Mouse (Mus musculus): ENCODE data around the gene Utp6. TPM values are rescaled to one million over a fixed set of nuclear protein-coding genes. Genes with fewer than 3 reads are reported as not detected.

Utp6 gene
- total and polyA plus RNA-seq, 2 experiments = 4.2 to 26.6 TPM

DNA sequence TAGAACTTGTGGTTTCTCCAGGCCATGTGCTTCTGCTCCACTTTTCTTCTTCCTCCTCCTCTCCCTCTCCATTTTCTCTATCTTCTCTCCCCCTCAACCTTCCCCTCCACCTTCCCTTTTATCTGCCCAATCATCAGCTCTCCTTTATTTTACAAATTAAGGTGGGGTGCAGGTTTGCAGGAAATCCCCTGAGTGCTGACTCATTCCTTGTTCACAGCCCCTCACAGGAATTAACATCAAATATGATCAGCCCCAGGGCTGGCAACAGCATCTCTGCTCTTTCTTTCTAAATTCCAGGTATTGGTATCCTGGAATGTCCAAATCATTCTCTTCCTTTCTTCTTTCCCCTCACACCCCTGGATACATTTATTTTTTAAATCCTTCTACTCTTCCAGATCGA lies 14.0 kb upstream of the Utp6 start:
- WGBS = 100% methylated on average over 1 of the region's 1 CpGs
- H3K27me3 ChIP-seq (ENCODE audit: control insufficient read depth, insufficient read depth, low read length) = peaks cover 10% of the 10 kb centered on the region
- H3K4me3 ChIP-seq (ENCODE audit: insufficient read depth, low read depth, low read length) = no peak overlapping the region
- H3K79me2 ChIP-seq (ENCODE audit: control insufficient read depth, insufficient read depth, low read length) = no peaks in the 10 kb centered on the region
- H3K27ac ChIP-seq (replicated peaks; ENCODE audit: insufficient read depth, low read depth, low read length) = no peak overlapping the region
- H3K4me1 ChIP-seq (ENCODE audit: control insufficient read depth, insufficient read depth, low read length) = 0 out of 2 replicates have a peak, but pooled peaks cover 3% of the 10 kb centered on the region
- TF ChIP-seq POLR2A (IDR thresholded peaks at IDR 0.05; ENCODE audit: extremely low read depth, insufficient read depth, low read length) (no peak), CTCF (IDR thresholded peaks at IDR 0.05; ENCODE audit: low read depth, low read length) (no peak)
- no peak overlapping the region for H3K9ac ChIP-seq (ENCODE audit: low read depth, low read length)
- no peak for DNase-seq (ENCODE audit: extremely low read depth, low read depth, low spot score)
- H3K36me3 ChIP-seq (ENCODE audit: control insufficient read depth, insufficient read depth, low read length) = no peaks in the 10 kb centered on the region

- no peaks in the 10 kb centered on the region for H3K36me3 ChIP-seq (ENCODE audit: control insufficient read depth, insufficient read depth, low read length)
- TF ChIP-seq CTCF (IDR thresholded peaks at IDR 0.05; ENCODE audit: low read depth, low read length) = no peak
- TF ChIP-seq POLR2A (IDR thresholded peaks at IDR 0.05; ENCODE audit: extremely low read depth, insufficient read depth, low read length) = no peak
- no peak overlapping the region for H3K9ac ChIP-seq (ENCODE audit: low read depth, low read length)
- peaks cover 10% of the 10 kb centered on the region for H3K27me3 ChIP-seq (ENCODE audit: control insufficient read depth, insufficient read depth, low read length)
- WGBS = 97% methylated on average over 2 of the region's 2 CpGs
- H3K27ac ChIP-seq (replicated peaks; ENCODE audit: insufficient read depth, low read depth, low read length) = no peak overlapping the region
- no peak overlapping the region for H3K4me3 ChIP-seq (ENCODE audit: insufficient read depth, low read depth, low read length)
- 0 out of 2 replicates have a peak, but pooled peaks cover 3% of the 10 kb centered on the region for H3K4me1 ChIP-seq (ENCODE audit: control insufficient read depth, insufficient read depth, low read length)
- no peaks in the 10 kb centered on the region for H3K79me2 ChIP-seq (ENCODE audit: control insufficient read depth, insufficient read depth, low read length)
- DNase-seq (ENCODE audit: extremely low read depth, low read depth, low spot score) = no peak
Measured at GRCm38 (mm10) chr11:79975377-79975776, 13.2 kb upstream of the Utp6 start.

GRCm38 (mm10) chr11:79973626-79974476 lies 11.7 kb upstream of the Utp6 start:
- no peak for DNase-seq (ENCODE audit: extremely low read depth, low read depth, low spot score)
- no peaks in the 10 kb centered on the region for H3K79me2 ChIP-seq (ENCODE audit: control insufficient read depth, insufficient read depth, low read length)
- no peak overlapping the region for H3K27ac ChIP-seq (replicated peaks; ENCODE audit: insufficient read depth, low read depth, low read length)
- peak overlapping the region; percentile 23; the same call in 1 of the 2 replicates for H3K9ac ChIP-seq (ENCODE audit: low read depth, low read length)
- peaks cover 10% of the 10 kb centered on the region for H3K27me3 ChIP-seq (ENCODE audit: control insufficient read depth, insufficient read depth, low read length)
- 4% methylated on average over 41 of the region's 41 CpGs for WGBS
- no peaks in the 10 kb centered on the region for H3K36me3 ChIP-seq (ENCODE audit: control insufficient read depth, insufficient read depth, low read length)
- TF ChIP-seq CTCF (IDR thresholded peaks at IDR 0.05; ENCODE audit: low read depth, low read length) (no peak), POLR2A (IDR thresholded peaks at IDR 0.05; ENCODE audit: extremely low read depth, insufficient read depth, low read length) (no peak)
- H3K4me3 ChIP-seq (ENCODE audit: insufficient read depth, low read depth, low read length) = peak overlapping the region; percentile 63; the same call in 1 of the 2 replicates
- H3K4me1 ChIP-seq (ENCODE audit: control insufficient read depth, insufficient read depth, low read length) = 0 out of 2 replicates have a peak, but pooled peaks cover 3% of the 10 kb centered on the region

DNA sequence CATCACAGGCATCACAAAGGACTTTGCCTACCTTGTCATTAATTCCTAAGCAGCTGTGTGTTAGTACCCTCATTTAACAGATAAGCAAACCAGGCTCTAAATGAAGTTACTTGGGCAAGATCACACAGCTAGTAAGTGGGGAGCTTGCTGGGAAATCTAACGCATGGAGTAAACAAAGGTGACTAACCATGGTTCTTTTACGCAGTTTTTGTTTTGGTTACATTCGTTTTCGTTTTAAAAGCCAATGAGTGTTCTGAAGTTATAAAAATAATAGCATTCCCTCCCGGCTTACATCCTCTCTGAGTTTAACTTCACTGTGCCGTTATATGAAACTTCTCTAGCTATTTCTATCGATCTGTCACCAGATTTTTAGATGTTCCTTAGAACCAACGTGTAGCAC lies 10.9 kb upstream of the Utp6 start:
- 16% methylated on average over 8 of the region's 8 CpGs for WGBS
- Histone ChIP-seq H3K4me1 (ENCODE audit: control insufficient read depth, insufficient read depth, low read length) (0 out of 2 replicates have a peak, but pooled peaks cover 3% of the 10 kb centered on the region), H3K79me2 (ENCODE audit: control insufficient read depth, insufficient read depth, low read length) (no peaks in the 10 kb centered on the region), H3K27me3 (ENCODE audit: control insufficient read depth, insufficient read depth, low read length) (peaks cover 10% of the 10 kb centered on the region), H3K4me3 (ENCODE audit: insufficient read depth, low read depth, low read length) (no peak overlapping the region), H3K36me3 (ENCODE audit: control insufficient read depth, insufficient read depth, low read length) (no peaks in the 10 kb centered on the region), H3K9ac (ENCODE audit: low read depth, low read length) (no peak overlapping the region), H3K27ac (replicated peaks; ENCODE audit: insufficient read depth, low read depth, low read length) (no peak overlapping the region)
- no peak for TF ChIP-seq CTCF (IDR thresholded peaks at IDR 0.05; ENCODE audit: low read depth, low read length)
- TF ChIP-seq POLR2A (IDR thresholded peaks at IDR 0.05; ENCODE audit: extremely low read depth, insufficient read depth, low read length) = no peak
- DNase-seq (ENCODE audit: extremely low read depth, low read depth, low spot score) = peak; percentile 4

GRCm38 (mm10) chr11:79967752-79968151 lies 5.6 kb upstream of the Utp6 start:
- H3K27ac ChIP-seq (replicated peaks; ENCODE audit: insufficient read depth, low read depth, low read length) = no peak overlapping the region
- no peaks in the 10 kb centered on the region for H3K36me3 ChIP-seq (ENCODE audit: control insufficient read depth, insufficient read depth, low read length)
- H3K79me2 ChIP-seq (ENCODE audit: control insufficient read depth, insufficient read depth, low read length) = no peaks in the 10 kb centered on the region
- TF ChIP-seq CTCF (IDR thresholded peaks at IDR 0.05; ENCODE audit: low read depth, low read length) (no peak), POLR2A (IDR thresholded peaks at IDR 0.05; ENCODE audit: extremely low read depth, insufficient read depth, low read length) (no peak)
- DNase-seq (ENCODE audit: extremely low read depth, low read depth, low spot score) = no peak
- no peak overlapping the region for H3K4me3 ChIP-seq (ENCODE audit: insufficient read depth, low read depth, low read length)
- 84% methylated on average over 10 of the region's 10 CpGs for WGBS
- H3K4me1 ChIP-seq (ENCODE audit: control insufficient read depth, insufficient read depth, low read length) = no peaks in the 10 kb centered on the region
- no peaks in the 10 kb centered on the region for H3K27me3 ChIP-seq (ENCODE audit: control insufficient read depth, insufficient read depth, low read length)
- H3K9ac ChIP-seq (ENCODE audit: low read depth, low read length) = no peak overlapping the region

- no peak overlapping the region for H3K9ac ChIP-seq (ENCODE audit: low read depth, low read length)
- no peaks in the 10 kb centered on the region for H3K27me3 ChIP-seq (ENCODE audit: control insufficient read depth, insufficient read depth, low read length)
- H3K4me1 ChIP-seq (ENCODE audit: control insufficient read depth, insufficient read depth, low read length) = peaks cover 3% of the 10 kb centered on the region; the same call in 1 of the 2 replicates
- TF ChIP-seq CTCF (IDR thresholded peaks at IDR 0.05; ENCODE audit: low read depth, low read length) (no peak), POLR2A (IDR thresholded peaks at IDR 0.05; ENCODE audit: extremely low read depth, insufficient read depth, low read length) (no peak)
- H3K79me2 ChIP-seq (ENCODE audit: control insufficient read depth, insufficient read depth, low read length) = no peaks in the 10 kb centered on the region; the same call in 1 of the 2 replicates
- 56% methylated on average over 8 of the region's 8 CpGs for WGBS
- DNase-seq (ENCODE audit: extremely low read depth, low read depth, low spot score) = peak; percentile 10
- H3K36me3 ChIP-seq (ENCODE audit: control insufficient read depth, insufficient read depth, low read length) = no peaks in the 10 kb centered on the region
- H3K27ac ChIP-seq (replicated peaks; ENCODE audit: insufficient read depth, low read depth, low read length) = no peak overlapping the region
- no peak overlapping the region for H3K4me3 ChIP-seq (ENCODE audit: insufficient read depth, low read depth, low read length)
Measured at GRCm38 (mm10) chr11:79965896-79966295, 3.7 kb upstream of the Utp6 start.

Measured in liver, adult 2 months (tissue).